Mouse (Mus musculus) left cerebral cortex, postnatal 25 days (tissue): Measurements from ENCODE around the gene Mb. TPM values are rescaled to one million over a fixed set of nuclear protein-coding genes. Genes with fewer than 3 reads are reported as not detected.
"Not testable (repeated sequence)": the region's sequence is repeated elsewhere in the genome, so short reads cannot be mapped to it uniquely, and the experiment has no call there.

Experiments
- DNase-seq, 2 experiments: peaks; one replicate each; pipeline ENCODE4 v3.0.0; 2022; ENCODE audit warnings: low spot score in 2 of 2, mixed read lengths in 1 of 2
- intact Hi-C: fragments of 180-260 bp; cut with DNase I; formaldehyde crosslinking; loops from one replicate; pipeline ENCODE4 v1.15.1; 2025
- total RNA-seq, 2 experiments: library from RNA; stranded (reverse); gene quantifications; 2 replicates each; pipeline ENCODE4 v1.2.3; 2021

The Mb gene
- total RNA-seq, 2 experiments from 2014 or later, result 0.46 TPM; not detected in 1

DNA sequence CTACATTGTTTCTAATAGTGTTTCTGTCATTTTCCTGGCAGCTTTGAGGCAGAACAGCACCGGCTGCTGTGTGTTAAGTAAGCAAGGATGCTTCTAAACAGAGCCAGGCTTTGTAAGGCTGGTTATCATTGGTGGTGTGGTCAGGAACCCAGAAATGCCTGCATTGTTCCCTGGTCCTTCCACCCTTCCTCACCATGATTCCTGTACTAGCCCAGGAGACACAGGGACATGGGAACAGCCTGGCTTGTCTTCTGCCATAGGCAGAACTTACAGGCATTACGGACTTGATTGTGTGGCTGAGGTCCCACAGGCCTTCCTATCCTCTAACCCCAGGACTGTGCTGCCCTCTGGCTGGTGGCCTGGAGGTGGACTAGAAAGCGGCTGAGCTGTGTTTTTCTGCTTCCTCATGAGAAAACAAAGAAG, 18.0 kb upstream of the Mb start:
- intact Hi-C loops, result loop anchor here (2.0 kb wide), 1 partner anchor 298 kb away; no protein-coding TSS in a partner anchor
- peak in 1 of 2 experiments; percentile 74 for DNase-seq

DNA sequence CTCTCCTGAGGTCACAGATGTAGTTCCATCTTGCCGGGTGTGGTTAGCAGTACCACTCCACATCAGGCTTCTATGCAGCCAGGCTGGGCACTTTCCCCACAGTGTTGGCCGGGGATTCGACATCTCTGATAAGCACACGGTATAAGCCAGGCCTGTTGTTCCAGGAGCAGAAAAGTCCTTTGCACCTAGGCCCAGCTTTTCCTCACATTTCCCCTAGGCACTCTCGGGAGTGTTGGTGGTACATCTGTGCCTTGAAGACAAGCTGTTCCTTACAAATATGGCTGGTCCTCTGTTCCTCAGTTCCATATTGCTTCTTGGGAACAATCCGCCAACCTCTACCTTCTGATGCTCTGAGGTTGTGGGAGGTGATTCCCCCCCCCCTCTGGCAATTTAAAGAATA, 15.8 kb upstream of the Mb start:
- intact Hi-C loops, result no loop called here
- DNase-seq, result peak in 1 of 2 experiments; percentile 77

DNA sequence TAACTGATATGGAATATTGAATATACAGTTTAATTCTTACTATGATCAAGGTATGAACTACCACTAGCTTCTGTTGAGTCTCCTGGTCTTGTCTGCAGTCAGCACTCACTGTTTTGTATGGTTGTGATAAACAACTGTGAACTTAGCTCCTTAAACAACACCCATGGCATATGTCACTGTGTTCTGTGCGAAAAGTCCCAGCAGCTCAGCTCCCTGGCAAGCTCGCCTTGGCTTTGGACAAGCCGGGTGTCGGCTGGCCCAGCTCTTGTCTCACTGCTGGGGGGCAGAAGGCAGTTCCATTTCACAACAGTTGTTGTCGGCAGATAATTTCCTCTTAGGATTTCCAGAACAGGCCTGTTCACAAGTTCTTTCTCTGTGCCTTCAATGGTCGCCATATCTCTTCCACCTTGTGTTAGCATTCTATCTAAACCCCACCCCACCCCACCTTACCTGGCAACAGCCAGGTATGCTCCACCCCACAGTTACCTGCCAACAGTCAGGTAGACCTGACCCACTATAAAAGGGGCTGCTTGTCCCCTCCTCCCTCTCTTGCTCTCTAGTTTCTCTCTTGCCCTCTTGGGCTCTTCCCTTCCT, 14.9 kb upstream of the Mb start:
- DNase-seq, result no peak
- intact Hi-C loops, result no loop called here

DNA sequence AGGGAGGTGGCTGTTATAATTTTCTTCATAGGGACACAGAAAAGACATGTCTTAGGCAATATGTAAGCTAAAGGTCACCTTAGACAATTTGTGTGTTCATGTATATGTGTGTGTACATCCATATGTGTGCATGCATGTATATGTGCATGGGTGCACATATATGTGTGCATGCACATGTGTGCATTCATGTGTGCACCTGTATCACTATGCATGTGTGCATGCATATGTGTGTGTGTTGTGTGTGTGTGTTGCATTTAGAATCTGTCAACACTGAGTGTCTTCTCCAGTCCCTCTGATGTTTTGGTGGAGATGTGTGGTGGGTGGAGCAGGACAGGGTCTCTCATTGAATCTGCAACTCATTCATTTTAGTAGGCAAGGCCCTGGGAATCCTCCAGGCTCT, 12.3 kb upstream of the Mb start:
- intact Hi-C loops, result no loop called here
- DNase-seq, result no peak

DNA sequence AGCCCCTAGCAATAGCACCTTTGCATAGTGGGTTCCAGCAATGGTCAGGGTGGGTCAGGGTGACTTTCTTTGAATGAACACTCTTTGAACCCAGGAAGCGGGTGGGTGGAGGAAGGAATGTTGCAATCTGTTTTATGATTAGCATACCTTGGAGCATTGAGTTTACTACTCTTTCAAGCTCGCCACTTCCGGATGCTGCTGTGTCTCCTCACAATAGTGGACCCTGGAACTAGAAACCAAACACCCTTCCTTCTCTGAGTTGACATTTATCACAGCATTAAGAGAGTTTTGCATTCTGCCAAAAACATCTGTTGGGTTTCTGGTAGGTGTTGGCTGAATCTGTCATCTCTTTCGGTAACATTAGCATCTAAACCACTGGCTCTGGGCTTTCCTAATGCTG, 8.9 kb upstream of the Mb start:
- DNase-seq, intact Hi-C loops: not testable (repeated sequence)

DNA sequence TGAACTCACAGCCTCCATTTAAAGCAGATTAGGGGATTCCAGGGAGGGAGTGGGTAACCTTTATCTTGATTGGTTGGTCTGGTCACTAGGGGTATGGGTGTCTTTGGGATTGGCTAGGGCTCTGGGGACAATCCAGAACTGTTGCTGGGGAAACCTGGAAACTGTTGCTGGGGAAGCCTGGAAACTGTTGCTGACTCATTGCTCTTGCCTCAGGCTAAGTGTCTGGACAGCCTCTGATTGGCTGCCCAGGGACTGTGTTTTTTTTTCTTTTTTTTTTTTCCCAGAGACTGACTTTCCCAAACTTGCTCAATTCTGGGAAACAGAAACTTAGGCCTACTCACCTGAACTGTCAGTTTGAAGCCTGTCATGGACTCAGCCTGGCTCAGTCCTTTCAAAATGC, 8.1 kb upstream of the Mb start:
- DNase-seq, result no peak
- intact Hi-C loops, result no loop called here

DNA sequence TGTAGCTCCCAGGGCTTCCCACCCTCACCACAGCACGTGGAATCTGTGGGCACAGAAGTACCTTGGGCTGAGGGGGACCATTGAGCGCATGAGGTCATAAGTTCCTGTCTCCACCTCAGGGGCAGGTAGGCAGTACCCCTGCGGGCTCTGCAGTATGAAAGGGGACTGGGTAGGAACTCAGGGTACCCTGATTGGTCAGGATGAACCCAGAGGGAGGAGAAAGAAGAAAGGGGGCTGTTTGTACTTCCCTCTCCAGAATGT, 6.3 kb upstream of the Mb start:
- intact Hi-C loops, result no loop called here

DNA sequence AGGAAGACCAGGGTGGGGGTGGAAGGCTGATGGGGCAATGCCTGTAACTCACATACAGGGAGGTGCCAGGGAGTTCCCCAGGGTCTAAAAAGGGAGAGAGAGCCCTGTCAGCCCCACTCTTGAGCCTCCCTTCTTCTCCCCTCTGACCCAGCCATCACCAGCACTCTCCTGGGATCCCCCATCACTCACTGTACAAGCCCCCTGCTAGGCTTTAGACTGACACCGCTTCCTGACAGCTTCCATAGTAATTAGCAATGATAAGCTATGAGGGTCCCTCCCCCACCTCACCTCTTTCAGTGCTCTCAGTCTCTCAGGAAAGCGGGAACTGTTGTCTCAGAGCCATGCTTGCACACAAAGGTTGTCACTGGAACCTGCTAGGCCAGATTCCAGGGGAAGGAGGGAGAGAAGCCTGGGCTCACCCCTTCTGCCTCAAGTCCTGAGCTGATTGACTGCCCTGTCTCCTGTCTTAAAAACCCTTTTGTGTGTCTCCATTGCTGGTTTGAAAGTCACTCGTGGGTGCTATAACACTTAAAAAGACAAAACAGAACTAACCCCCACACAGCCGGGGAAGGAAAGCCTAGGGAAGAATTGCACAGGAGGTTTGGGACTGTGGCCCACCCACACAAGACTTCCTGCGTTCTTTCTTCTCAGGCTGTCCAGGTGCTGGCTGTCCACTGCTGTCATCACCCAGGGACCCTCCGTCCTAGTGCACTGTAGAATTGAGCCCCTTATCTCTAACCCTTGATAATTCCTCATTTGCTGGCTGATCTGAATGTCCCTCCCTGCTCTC, 5.7 kb upstream of the Mb start:
- DNase-seq, result peak in 1 of 2 experiments; percentile 59
- intact Hi-C loops, result no loop called here

More for the DNA sequence above, 6.3 kb upstream of the Mb start:
- no peak for DNase-seq

DNA sequence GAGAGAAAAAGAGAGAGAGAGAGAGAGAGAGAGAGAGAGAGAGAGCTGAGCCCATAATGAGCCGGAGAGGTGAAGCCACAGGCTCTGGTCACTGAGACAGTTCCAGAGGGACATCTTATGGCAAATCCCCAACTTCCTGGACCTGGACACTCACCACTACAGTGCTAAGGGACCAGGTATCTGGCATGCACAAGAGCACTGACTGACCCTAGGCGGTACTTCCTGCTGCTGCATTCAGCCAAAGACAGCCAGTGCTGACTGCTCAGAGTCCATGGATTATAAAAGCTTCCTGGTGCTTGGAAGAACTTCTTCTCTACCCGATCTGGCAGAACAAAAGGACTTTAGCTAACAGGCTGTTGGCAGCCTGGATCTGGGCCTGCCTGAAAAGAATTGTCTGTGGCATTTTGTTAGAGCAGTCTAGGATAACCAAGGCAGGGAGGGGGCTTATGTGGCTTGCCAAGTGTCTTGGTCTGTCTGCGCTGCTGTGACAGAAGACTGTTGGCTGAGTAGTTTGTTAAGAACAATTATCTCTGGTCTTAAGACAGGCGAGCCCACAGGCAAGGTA, 4.2 kb upstream of the Mb start:
- intact Hi-C loops, result no loop called here
- DNase-seq, result no peak

DNA sequence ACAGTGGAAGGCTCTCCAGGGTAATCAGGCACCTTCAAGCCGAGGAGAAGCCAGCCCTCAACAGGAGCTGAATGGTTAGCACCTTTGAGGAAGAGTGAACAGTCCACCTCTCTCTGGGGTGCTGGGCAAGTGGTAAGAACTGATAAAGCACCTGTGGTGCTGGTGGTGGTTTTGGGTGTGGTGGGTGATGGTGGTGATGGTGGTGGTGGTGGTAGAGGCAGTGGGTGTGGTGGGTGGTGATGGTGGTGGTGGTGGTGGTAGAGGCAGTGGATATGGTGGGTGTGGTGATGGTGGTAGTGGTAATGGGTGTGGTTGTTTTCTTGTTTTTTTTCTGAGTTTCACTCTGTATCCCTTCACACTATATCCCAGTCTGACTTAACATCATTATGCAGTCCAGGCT, 2.6 kb upstream of the Mb start:
- DNase-seq, result no peak

DNA sequence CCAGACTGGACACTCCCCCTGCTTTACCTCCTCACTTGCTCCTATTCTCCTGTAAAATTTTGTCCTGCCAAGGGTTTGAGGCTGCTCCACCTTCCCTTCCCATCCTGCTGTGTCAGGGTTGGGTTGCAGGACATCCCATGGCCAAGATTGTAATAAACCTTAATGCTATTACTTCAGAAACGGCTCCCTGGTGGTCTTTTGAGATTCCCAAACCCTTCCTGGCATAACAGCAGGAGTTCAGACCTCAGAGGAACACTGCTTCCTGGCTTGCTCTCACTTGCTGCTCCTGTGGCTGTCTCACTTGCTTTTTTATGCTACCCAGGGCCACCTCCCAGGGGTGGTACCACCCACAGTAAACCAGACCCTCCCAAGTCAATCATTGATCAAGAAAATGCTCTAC, 1.7 kb upstream of the Mb start:
- intact Hi-C loops, result no loop called here
- no peak for DNase-seq

More for the DNA sequence above, 2.6 kb upstream of the Mb start:
- intact Hi-C loops, result no loop called here

DNA sequence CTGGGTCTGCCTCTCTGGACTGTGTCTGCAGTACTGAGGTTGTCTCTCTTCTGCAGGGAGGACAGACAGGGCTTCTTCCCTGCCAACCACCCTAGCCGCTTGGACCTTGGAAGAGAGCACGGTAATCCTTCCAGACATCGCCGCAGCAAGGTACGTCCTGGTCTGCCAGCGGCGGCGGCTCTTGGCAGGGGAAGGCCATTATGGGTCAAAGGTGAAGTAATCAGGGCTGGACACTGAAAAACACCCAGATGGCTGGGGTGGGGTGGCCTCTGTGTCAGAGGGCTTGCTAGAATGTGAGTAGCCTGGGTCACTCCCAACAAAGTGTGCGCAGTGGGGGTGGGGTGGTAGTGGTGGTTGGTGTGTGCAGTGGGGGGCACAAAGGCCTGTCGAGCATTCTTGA, 4.9 kb downstream of the Mb start:
- DNase-seq, result no peak
- intact Hi-C loops, result no loop called here

DNA sequence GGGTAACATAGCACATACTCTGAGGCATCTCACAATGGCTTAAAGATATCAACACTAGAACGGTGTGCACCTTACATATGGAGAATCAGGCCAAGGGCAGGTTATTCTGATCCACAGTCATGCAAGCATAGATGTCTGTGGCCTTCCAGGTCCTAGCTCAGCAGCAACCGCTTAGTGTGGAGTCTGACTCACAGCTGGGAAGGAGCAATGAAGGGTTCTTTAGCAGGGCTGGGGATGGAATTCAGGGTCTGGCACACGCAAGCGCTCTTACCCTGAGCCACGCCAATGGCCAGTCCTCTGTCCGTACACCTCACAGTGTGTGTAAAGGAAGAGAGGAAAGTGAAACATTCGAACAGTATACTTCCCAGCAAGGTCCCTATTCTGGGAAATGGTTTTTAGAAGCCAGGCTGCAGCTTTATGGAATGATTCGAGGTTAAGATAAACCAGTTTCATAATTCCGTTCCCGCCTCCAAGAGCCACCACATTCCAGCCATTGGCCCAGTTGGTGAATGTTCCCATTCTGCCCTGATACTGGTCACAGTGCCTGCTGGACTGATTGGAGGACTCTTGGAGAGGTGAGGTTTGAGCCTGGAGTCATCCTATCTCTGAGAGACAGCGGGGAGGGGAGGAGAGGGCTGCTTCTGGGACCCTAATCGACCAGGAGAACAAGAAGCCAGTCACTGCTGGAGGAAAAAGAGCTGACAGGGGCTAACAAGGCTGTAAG, 5.7 kb downstream of the Mb start, which contains the start of gene Apol6:
Apol6 (plus strand) TSS at position 133 of the 724 bp plus-strand sequence.
- intact Hi-C loops, result no loop called here
- no peak for DNase-seq

DNA sequence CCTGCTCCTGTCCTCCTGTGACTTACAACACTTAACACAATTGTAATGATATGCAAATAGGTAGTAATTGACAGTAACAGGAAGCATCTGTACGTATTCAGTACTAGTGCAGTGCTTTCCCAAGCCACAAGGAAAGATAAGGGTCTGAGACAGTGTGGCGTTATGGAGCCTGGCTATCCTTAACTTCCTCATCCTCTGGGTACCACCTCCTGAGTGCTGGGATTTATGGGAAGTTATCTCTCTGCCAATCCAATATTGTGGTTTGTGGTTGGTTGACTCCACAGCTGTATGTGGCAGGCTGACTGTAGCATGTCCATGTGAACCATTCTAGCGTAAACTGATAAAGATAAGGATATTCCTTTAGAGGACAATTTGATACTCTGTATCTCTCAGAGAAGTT, 9.7 kb downstream of the Mb start:
- no peak for DNase-seq
- intact Hi-C loops, result no loop called here

DNA sequence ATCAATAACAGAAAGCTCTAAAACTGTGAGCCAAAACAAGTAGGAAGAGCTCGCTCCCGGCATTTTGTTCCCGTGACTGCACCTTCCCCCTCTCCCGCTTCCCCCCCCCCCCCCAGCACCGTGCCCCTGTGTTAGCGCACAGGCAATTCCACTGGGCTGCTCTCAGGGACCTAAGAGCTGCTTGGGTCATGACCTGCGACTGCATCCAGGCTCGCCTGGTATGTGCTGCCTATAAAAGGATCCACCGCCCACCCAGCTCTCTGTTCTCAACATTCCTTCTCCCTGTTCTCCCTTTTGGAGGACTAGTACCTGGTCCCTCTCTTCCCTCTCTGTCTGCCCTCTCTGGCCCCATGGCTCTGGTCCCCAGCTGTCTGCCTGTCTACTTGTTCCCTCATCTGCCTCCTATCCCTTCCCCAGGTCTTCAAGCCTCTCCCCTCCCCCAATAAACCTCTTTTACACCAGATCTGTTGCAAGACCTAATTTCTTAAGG, 11.2 kb downstream of the Mb start:
- intact Hi-C loops, result no loop called here
- no peak for DNase-seq

DNA sequence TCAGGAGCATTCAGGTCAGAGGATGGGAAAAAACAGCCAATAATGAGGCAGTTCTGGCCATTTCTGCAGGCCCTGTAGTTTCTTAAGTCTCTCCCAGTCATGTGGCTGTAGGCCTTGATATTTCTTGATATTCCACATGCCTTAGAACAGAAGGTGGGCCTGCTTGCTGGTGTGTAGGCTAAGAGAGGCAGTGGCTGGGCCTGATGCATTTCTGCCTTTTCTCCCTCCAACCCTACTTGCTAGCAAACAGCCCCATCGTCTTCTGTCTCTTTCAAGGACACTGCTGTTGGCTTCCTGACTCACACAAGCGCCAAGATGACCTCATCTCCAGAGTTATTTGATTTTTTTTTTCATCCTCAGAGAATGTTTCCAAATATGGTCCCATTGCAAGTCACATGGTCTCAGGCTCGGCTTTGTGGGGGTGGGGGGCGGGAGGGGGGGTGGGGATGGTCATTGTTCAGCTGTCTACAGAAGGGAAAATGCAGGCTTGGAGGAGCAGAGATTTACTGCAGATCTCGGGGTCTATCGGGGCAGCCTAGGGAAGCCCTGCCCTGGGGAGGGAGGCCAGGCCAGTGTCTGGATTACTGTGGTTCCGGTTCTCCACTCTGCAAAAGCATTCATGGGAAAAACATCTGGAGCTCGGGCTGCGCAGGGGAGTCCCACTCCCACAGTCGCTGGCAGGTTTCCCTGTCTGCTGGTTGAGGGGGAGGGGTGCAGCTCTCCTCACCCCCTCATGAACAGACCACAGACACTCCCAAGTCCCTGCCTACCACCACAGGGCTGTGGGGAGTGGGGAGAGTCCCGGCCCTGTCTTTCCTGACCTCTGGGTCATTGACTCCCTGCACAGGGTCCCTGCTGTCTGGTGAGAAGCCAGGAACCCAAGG, 12.9 kb downstream of the Mb start:
- peak in 1 of 2 experiments; percentile 52 for DNase-seq
- intact Hi-C loops, result no loop called here

DNA sequence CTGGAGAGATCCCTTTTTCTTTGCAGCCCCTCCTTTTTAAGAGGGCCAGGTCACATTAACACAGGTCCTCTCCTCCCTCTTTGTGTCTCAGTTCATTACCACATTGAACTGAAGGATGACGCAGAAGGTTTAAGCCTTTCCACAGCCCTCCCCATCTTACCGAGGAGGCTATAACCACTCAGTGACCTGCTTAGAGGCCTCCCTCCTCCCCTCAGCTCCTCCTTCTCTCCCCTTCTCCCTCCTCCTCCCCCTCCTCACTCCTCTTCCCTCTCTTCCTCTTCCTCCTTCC, 13.5 kb downstream of the Mb start:
- no peak for DNase-seq
- intact Hi-C loops, result no loop called here

DNA sequence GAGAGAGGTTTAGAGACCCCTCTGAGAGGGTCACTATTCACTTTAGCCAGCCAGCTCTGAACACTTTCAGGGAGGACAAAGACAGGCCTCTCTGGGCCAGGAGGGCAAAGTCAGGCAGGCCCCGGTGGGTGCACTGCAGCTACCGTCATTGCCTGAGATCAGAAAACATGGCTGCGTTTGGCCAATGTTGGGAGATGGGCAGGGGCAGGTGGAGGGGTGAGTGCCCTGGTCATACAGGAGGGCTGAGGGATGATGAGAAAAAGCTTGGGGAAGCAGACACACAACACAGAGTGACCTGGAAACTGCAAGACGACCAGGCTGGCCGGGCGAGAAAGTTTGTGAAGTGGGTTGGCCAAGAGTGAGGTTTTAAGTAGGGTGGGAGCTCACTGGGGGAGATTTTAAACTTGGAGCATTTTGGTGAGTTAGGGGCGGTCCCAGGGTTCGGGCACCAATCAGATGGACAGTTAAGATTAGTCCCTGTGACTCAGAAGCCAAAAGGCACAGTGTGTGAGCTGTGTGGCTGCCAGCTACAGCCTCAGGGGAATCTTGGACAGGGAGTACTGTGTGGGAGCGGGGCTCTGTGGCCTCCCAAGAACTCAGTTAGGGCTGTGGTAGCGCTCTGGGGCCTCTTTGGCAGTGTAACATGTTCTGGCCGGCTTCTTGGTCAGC, 14.0 kb downstream of the Mb start:
- intact Hi-C loops, result no loop called here
- DNase-seq, result peak in 1 of 2 experiments; percentile 59

DNA sequence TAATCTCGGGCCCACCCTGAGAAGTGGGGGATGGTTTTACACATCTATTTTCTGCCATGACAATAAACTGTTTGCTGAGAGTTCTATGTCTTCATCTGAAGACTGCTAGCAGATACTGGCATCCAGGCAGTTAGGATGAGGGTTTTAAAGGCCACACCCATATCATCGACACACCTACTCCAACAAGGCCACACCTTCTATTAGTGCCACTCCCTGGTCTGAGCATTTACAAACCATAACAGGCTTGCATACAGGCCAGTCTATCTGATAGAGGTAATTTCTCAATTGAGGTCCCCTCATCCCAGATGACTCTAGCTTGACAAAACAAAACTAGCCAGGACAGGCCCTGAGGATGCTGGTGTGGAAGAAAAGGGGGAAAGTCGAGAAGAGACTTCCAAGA, 14.8 kb downstream of the Mb start:
- intact Hi-C loops, result no loop called here
- no peak for DNase-seq
